Mouse (Mus musculus) lung, postnatal 0 days (tissue): ENCODE measurements around the gene Rap1b.

ENCODE experiments used
- CTCF ChIP-seq: IDR thresholded peaks from 2 replicates; pipeline ENCODE4 v1.5.1; 2016; ENCODE audit warnings: antibody characterized with exemption, mild to moderate bottlenecking
- EP300 ChIP-seq: IDR thresholded peaks from 2 replicates; pipeline ENCODE4 v1.6.1; 2016; ENCODE audit warnings: antibody characterized with exemption, mild to moderate bottlenecking, control low read depth

- TF ChIP-seq CTCF, result no peak
- TF ChIP-seq EP300, result no peak
These were observed 21.5 kb upstream of the Rap1b start for GRCm38 (mm10) chr10:117867301-117867700.
